Mouse (Mus musculus) heart, adult 2 months (tissue): ENCODE data around the gene Cdh8. TPM values are rescaled to one million over a fixed set of nuclear protein-coding genes. Genes with fewer than 3 reads are reported as not detected.

Experiments used
- DNase-seq, 2 experiments: peaks; one replicate each; pipeline ENCODE4 v3.0.0; 2021
- H3K27ac ChIP-seq: fragments of 200-600 bp; 2 replicates; pipeline ENCODE4 v1.8.1; 2022
- H3K27me3 ChIP-seq: fragments of 200-500 bp; 2 replicates; pipeline ENCODE4 v1.6.1; 2012; ENCODE audit warnings: mild to moderate bottlenecking, low read length, inconsistent platforms, mixed read lengths; ENCODE audit not compliant: control insufficient read depth, insufficient read depth
- H3K36me3 ChIP-seq: fragments of 200-500 bp; 2 replicates; pipeline ENCODE4 v1.6.1; 2012; ENCODE audit warnings: low read length, inconsistent platforms; ENCODE audit not compliant: control insufficient read depth, insufficient read depth
- H3K4me1 ChIP-seq: fragments of 200-500 bp; 2 replicates; pipeline ENCODE4 v1.6.1; 2011; ENCODE audit warnings: low read length; ENCODE audit not compliant: control insufficient read depth, insufficient read depth
- H3K4me3 ChIP-seq: fragments of 200-600 bp; 2 replicates; pipeline ENCODE4 v1.8.1; 2022
- H3K79me2 ChIP-seq: fragments of 200-500 bp; replicated peaks from 2 replicates; pipeline ENCODE4 v1.6.1; 2012; ENCODE audit warnings: mild to moderate bottlenecking, inconsistent platforms, low read length, moderate library complexity, mixed read lengths; ENCODE audit not compliant: control insufficient read depth, insufficient read depth
- H3K9ac ChIP-seq: fragments of 200-500 bp; 2 replicates; pipeline ENCODE4 v1.6.1; 2012; ENCODE audit warnings: low read depth, mild to moderate bottlenecking, control low read depth, inconsistent platforms, low read length, mixed read lengths
- CTCF ChIP-seq: fragments of 200-600 bp; IDR thresholded peaks from 2 replicates; pipeline ENCODE4 v1.8.1; 2022; ENCODE audit warnings: antibody characterized with exemption, mild to moderate bottlenecking, moderate library complexity
- EP300 ChIP-seq: fragments of 200-500 bp; IDR thresholded peaks from 2 replicates; pipeline ENCODE4 v1.6.1; 2011; ENCODE audit warnings: low read depth, low read length, control low read depth; ENCODE audit not compliant: insufficient read depth
- POLR2A ChIP-seq: fragments of 200-500 bp; IDR thresholded peaks from 2 replicates; pipeline ENCODE4 v1.6.1; 2011; ENCODE audit warnings: mild to moderate bottlenecking, low read depth, low read length, control low read depth; ENCODE audit not compliant: insufficient read depth
- WGBS: fragments of 180-500 bp; shearing (Covaris S2); methylation state at CpG from one replicate; pipeline ENCODE4 v1.1.7; 2018; 5-methylcytosine and 5-hydroxymethylcytosine counted together
- intact Hi-C: fragments of 180-260 bp; cut with DNase I; formaldehyde crosslinking; loops from one replicate; pipeline ENCODE4 v1.15.1; 2025
- polyA plus RNA-seq: library from polyadenylated mRNA; depleted of rRNA; stranded (reverse); fragments of >200 nt; gene quantifications from 2 replicates; pipeline ENCODE4 v1.2.3, GENCODE M21; 2012
- total RNA-seq, 2 experiments: library from RNA; stranded (reverse); gene quantifications; 2 replicates each; pipeline ENCODE4 v1.2.3; 2021

Gene Cdh8
- total and polyA plus RNA-seq, 3 experiments, result 0.08 to 0.42 (median 0.34) TPM

DNA sequence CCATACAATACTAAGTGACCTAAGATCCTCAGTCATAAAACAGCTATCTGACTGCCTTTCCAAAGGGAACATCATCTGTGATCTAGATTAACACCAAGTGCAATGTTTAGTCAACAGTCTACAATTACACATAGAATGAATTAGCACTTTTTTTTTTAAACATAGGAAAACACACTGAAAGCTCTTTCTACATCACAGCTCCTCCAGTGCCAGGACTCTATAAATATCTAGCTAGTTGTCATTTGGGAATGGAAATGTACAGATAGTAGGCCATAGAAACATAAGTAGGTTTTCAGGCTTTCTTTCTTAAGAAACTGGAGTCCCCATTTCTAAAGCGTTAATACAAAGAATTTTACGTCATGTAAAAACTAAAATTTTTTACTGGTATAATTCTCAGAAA, 375.8 kb downstream of the Cdh8 start:
- H3K27ac ChIP-seq, result no peak overlapping the region
- H3K9ac ChIP-seq, result no peak overlapping the region
- no peak overlapping the region for H3K4me3 ChIP-seq
- WGBS, result 93% methylated on average over 2 of the region's 2 CpGs
- H3K79me2 ChIP-seq, result no peaks in the 10 kb centered on the region
- no peak for TF ChIP-seq POLR2A
- TF ChIP-seq CTCF, result no peak
- no peak for TF ChIP-seq EP300
- intact Hi-C loops, result no loop called here
- H3K36me3 ChIP-seq, result no peaks in the 10 kb centered on the region
- no peaks in the 10 kb centered on the region for H3K27me3 ChIP-seq
- no peaks in the 10 kb centered on the region for H3K4me1 ChIP-seq
- no peak for DNase-seq

DNA sequence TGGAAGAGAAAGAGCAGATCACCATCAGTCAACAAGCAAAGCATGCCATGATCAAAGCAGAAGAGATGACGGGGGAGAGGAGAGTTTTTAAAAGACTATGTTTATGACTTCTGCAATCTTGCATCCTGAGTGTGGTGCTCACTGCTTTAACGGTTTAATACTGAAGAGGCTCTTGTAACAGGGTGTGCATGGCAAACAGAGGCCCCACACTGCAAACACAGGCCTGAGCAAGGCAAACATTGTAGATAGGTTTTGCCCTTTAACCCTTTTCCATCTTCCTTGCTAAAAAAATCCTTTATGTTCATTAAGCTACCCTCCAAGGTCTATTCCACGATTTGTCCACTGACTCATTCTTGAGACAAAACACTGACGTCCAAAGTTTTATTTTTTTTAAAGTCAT, 385.2 kb downstream of the Cdh8 start:
- intact Hi-C loops, result no loop called here
- DNase-seq, result no peak
- no peaks in the 10 kb centered on the region for H3K27me3 ChIP-seq
- H3K27ac ChIP-seq, result no peak overlapping the region
- TF ChIP-seq CTCF (no peak), POLR2A (no peak), EP300 (no peak)
- H3K4me3 ChIP-seq, result no peak overlapping the region
- no peaks in the 10 kb centered on the region for H3K36me3 ChIP-seq
- 67% methylated on average over 4 of the region's 4 CpGs for WGBS
- no peaks in the 10 kb centered on the region for H3K4me1 ChIP-seq
- no peaks in the 10 kb centered on the region for H3K79me2 ChIP-seq
- no peak overlapping the region for H3K9ac ChIP-seq
